Mouse (Mus musculus): ENCODE results near the gene Iqck.

DNA sequence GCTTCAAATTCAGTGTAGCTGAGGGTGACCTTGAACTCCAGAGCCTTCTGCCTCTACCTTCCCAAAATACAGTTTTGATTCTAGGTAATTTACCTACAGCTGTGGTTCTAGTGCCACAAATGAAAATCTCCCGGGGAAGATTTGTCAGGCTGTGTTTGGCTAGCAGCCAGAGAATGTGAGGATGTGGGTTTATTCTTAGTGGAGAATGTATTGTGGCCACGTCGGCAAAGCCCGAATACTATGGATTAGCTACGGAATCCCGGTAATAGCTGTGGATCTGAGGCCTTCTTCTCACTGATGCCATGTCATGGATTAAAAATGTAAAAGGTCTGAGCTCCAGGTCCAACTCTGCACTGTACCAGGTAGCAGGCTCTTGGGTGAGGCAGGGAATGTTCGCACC, 94.2 kb downstream of the Iqck start:
- TF ChIP-seq TCF12 (IDR thresholded peaks at IDR 0.05; ENCODE audit: insufficient read depth, poor library complexity, severe bottlenecking): no peak
- no peak for TF ChIP-seq SRF (IDR thresholded peaks at IDR 0.05; ENCODE audit: control insufficient read depth, insufficient read length, low read depth)
- TF ChIP-seq POLR2A (IDR thresholded peaks at IDR 0.05; ENCODE audit: insufficient read length, low read depth): no peak
- TF ChIP-seq MAX (IDR thresholded peaks at IDR 0.05; ENCODE audit: low read depth): no peak
- TF ChIP-seq USF1 (IDR thresholded peaks at IDR 0.05; ENCODE audit: low read depth): no peak

Measured in myocyte (in vitro differentiated cells).